20 mouse cellular contexts compared by ENCODE assay signal in genomic region chr2:33809081-33809480, GRCm38 (mm10).
DNase-seq lines count a peak whose midpoint lies in the region; ATAC-seq and TF ChIP-seq lines count a peak whose summit lies in the region.
"Had no signal": no experiment of that assay in that cellular context is flagged by ENCODE, and none has a peak within 500 bp of the region (broad histone marks: within the 10 kb centered on the region; RNA-seq: fewer than 3 reads in every experiment).

No protein-coding gene starts in this region.

- H3K4me1 ChIP-seq in forebrain, embryonic 10.5 days: peaks cover 52% of the 10 kb centered on the region
- 0 out of 2 replicates have a peak, but pooled peaks cover 19% of the 10 kb centered on the region for H3K4me1 ChIP-seq in forebrain, postnatal 0 days (ENCODE audit: insufficient read depth)
- H3K4me1 ChIP-seq in midbrain, embryonic 12.5 days: peaks cover 60% of the 10 kb centered on the region
- peaks cover 3% of the 10 kb centered on the region; the same call in 1 of the 2 replicates for H3K4me1 ChIP-seq in midbrain, postnatal 0 days (ENCODE audit: insufficient read depth, low read length)
- peaks cover 46% of the 10 kb centered on the region for H3K4me1 ChIP-seq in neural tube, embryonic 14.5 days (ENCODE audit: control insufficient read depth, insufficient read depth, low read length)
- H3K4me1 ChIP-seq: liver, embryonic 12.5 days had no signal

- 0 out of 2 replicates have a peak overlapping the region, but pooled peaks have one; percentile 40 for H3K27ac ChIP-seq in forebrain, embryonic 10.5 days
- no peak overlapping the region; the same call in 1 of the 2 replicates for H3K27ac ChIP-seq in forebrain, postnatal 0 days (ENCODE audit: low read depth, low read length)
- peak overlapping the region; percentile 70 for H3K27ac ChIP-seq in midbrain, embryonic 12.5 days (replicated peaks)
- H3K27ac ChIP-seq in midbrain, postnatal 0 days (ENCODE audit: low read depth, low read length): no peak overlapping the region
- 0 out of 2 replicates have a peak overlapping the region, but pooled peaks have one; percentile 35 for H3K27ac ChIP-seq in neural tube, embryonic 14.5 days (ENCODE audit: low read depth, low read length)
- H3K27ac ChIP-seq: heart, embryonic 15.5 days; liver, embryonic 12.5 days; lung, embryonic 15.5 days; stomach, postnatal 0 days had no signal

- no peaks in the 10 kb centered on the region; the same call in 1 of the 2 replicates for H3K36me3 ChIP-seq in forebrain, embryonic 10.5 days (replicated peaks)
- H3K36me3 ChIP-seq in forebrain, postnatal 0 days (ENCODE audit: insufficient read depth): peaks cover 18% of the 10 kb centered on the region
- no peaks in the 10 kb centered on the region for H3K36me3 ChIP-seq in midbrain, embryonic 12.5 days
- no peaks in the 10 kb centered on the region; the same call in 1 of the 2 replicates for H3K36me3 ChIP-seq in midbrain, postnatal 0 days (ENCODE audit: insufficient read depth, low read length)
- no peaks in the 10 kb centered on the region for H3K36me3 ChIP-seq in neural tube, embryonic 14.5 days (ENCODE audit: control insufficient read depth, insufficient read depth, low read length)
- H3K36me3 ChIP-seq: heart, embryonic 15.5 days; limb, embryonic 10.5 days; lung, embryonic 15.5 days had no signal

- H3K9me3 ChIP-seq in forebrain, embryonic 10.5 days: no peaks in the 10 kb centered on the region
- no peaks in the 10 kb centered on the region for H3K9me3 ChIP-seq in forebrain, postnatal 0 days (ENCODE audit: low read length)
- H3K9me3 ChIP-seq in midbrain, embryonic 12.5 days: no peaks in the 10 kb centered on the region
- no peaks in the 10 kb centered on the region for H3K9me3 ChIP-seq in midbrain, postnatal 0 days (ENCODE audit: low read length)
- H3K9me3 ChIP-seq in neural tube, embryonic 14.5 days (ENCODE audit: control insufficient read depth, low read length): no peaks in the 10 kb centered on the region
- H3K9me3 ChIP-seq: heart, embryonic 15.5 days; limb, embryonic 10.5 days; liver, embryonic 12.5 days; lung, embryonic 15.5 days had no signal

- H3K4me2 ChIP-seq in forebrain, postnatal 0 days (ENCODE audit: low read depth): no peak overlapping the region
- H3K4me2 ChIP-seq in midbrain, embryonic 12.5 days (replicated peaks): no peak overlapping the region
- H3K4me2 ChIP-seq in midbrain, postnatal 0 days (ENCODE audit: low read depth, low read length, poor library complexity, severe bottlenecking): no peak overlapping the region
- no peak overlapping the region for H3K4me2 ChIP-seq in neural tube, embryonic 14.5 days (ENCODE audit: low read depth, low read length)
- H3K4me2 ChIP-seq: heart, embryonic 15.5 days; liver, embryonic 12.5 days; lung, embryonic 15.5 days had no signal

- no peak overlapping the region for H3K4me3 ChIP-seq in forebrain, embryonic 10.5 days
- no peak overlapping the region for H3K4me3 ChIP-seq in forebrain, postnatal 0 days (ENCODE audit: low read depth, low read length)
- no peak overlapping the region for H3K4me3 ChIP-seq in midbrain, embryonic 12.5 days
- H3K4me3 ChIP-seq in midbrain, postnatal 0 days (ENCODE audit: low read depth, low read length): no peak overlapping the region
- no peak overlapping the region for H3K4me3 ChIP-seq in neural tube, embryonic 14.5 days (ENCODE audit: low read depth, low read length)
- H3K4me3 ChIP-seq: heart, embryonic 15.5 days; limb, embryonic 10.5 days; liver, embryonic 12.5 days; lung, embryonic 15.5 days had no signal

- no peak for DNase-seq in forebrain, embryonic 10.5 days (ENCODE audit: extremely low spot score, low spot score)
- no peak for DNase-seq in forebrain, postnatal 0 days
- no peak for DNase-seq in midbrain, postnatal 0 days (ENCODE audit: low spot score)
- peak; percentile 63 for DNase-seq in gastrocnemius, postnatal 14 days
- DNase-seq in thymus, adult 18-20 months: no peak
- DNase-seq in adrenal gland, adult 8-10 months: no peak
- DNase-seq: cerebellum, postnatal 10 days; heart, adult 18-20 months; kidney, adult 2 months; kidney, postnatal 14 days; right cerebral cortex, postnatal 14 days; thymus, postnatal 25 days had no signal

- intact Hi-C loops in gastrocnemius, postnatal 14 days (cut with DNase I; ENCODE audit: low total_unique reads): no loop called here

- TF ChIP-seq CTCF in forebrain, postnatal 0 days (IDR thresholded peaks at IDR 0.05; ENCODE audit: low read depth): no peak
- TF ChIP-seq CTCF in midbrain, postnatal 0 days (IDR thresholded peaks at IDR 0.05): no peak

- peaks cover 7% of the 10 kb centered on the region; the same call in 1 of the 2 replicates for H3K27me3 ChIP-seq in forebrain, embryonic 10.5 days (ENCODE audit: poor library complexity, severe bottlenecking)
- H3K27me3 ChIP-seq in forebrain, postnatal 0 days (ENCODE audit: insufficient read depth, low read length): no peaks in the 10 kb centered on the region
- H3K27me3 ChIP-seq in midbrain, embryonic 12.5 days: no peaks in the 10 kb centered on the region
- H3K27me3 ChIP-seq in midbrain, postnatal 0 days (ENCODE audit: insufficient read depth, low read length): no peaks in the 10 kb centered on the region
- H3K27me3 ChIP-seq in neural tube, embryonic 14.5 days (ENCODE audit: control insufficient read depth, insufficient read depth, low read length): no peaks in the 10 kb centered on the region
- H3K27me3 ChIP-seq: CH12.LX; heart, embryonic 15.5 days; liver, embryonic 12.5 days; lung, embryonic 15.5 days had no signal

- no peak for ATAC-seq in forebrain, postnatal 0 days
- peak; percentile 13; the same call in 1 of the 2 replicates for ATAC-seq in midbrain, embryonic 12.5 days (ENCODE audit: low FRiP score, low read depth)
- ATAC-seq in midbrain, postnatal 0 days (ENCODE audit: low FRiP score): no peak
- ATAC-seq in neural tube, embryonic 14.5 days (ENCODE audit: low read depth): no peak
- ATAC-seq: liver, embryonic 12.5 days had no signal

- 90% methylated on average over 3 of the region's 3 CpGs for WGBS in forebrain, embryonic 10.5 days
- 84% methylated on average over 3 of the region's 3 CpGs for WGBS in forebrain, postnatal 0 days
- 88% methylated on average over 3 of the region's 3 CpGs for WGBS in midbrain, embryonic 12.5 days
- 75% methylated on average over 3 of the region's 3 CpGs for WGBS in midbrain, postnatal 0 days
- WGBS in neural tube, embryonic 14.5 days: 66% methylated on average over 3 of the region's 3 CpGs

- H3K9ac ChIP-seq in forebrain, postnatal 0 days: no peak overlapping the region
- no peak overlapping the region for H3K9ac ChIP-seq in midbrain, embryonic 12.5 days (replicated peaks)
- no peak overlapping the region for H3K9ac ChIP-seq in midbrain, postnatal 0 days (replicated peaks; ENCODE audit: low read length, poor library complexity, severe bottlenecking)
- H3K9ac ChIP-seq in neural tube, embryonic 14.5 days (replicated peaks; ENCODE audit: low read depth, low read length): no peak overlapping the region
- H3K9ac ChIP-seq: heart, embryonic 15.5 days; liver, embryonic 12.5 days; lung, embryonic 15.5 days had no signal

Comparison
In these comparisons a context has a peak if more than half of its experiments do, and no peak if none do; other contexts are left out.
1. H3K27ac ChIP-seq: peak in forebrain, embryonic 10.5 days (single experiment), midbrain, embryonic 12.5 days (single experiment) and neural tube, embryonic 14.5 days (single experiment); none in forebrain, postnatal 0 days (single experiment) and midbrain, postnatal 0 days (single experiment).